Mouse (Mus musculus): ENCODE results near the gene Dhrs7b. TPM values are rescaled to one million over a fixed set of nuclear protein-coding genes. Genes with fewer than 3 reads are reported as not detected.

Dhrs7b gene
- 35.9 TPM for polyA plus RNA-seq (2014; fragmentation: Illumina TruSeq; extraction: RNeasy Lipid Tissue Mini Kit (QIAGEN cat#74804); ENCODE audit: low read depth, low replicate concordance)

GRCm38 (mm10) chr11:60830433-60831052 is at the start of gene Dhrs7b:
Gene Dhrs7b (plus strand): TSS chr11:60830631.

GRCm38 (mm10) chr11:60811618-60812017 is 18.8 kb upstream of the Dhrs7b start, which contains the start of gene Shmt1:
Gene Shmt1 (minus strand): TSS chr11:60811718.

GRCm38 (mm10) chr11:60878675-60879294 is 48.4 kb downstream of the Dhrs7b start, which contains the start of gene Tmem11:
Gene Tmem11 (minus strand): TSS chr11:60879272.

Other genes starting within 250 kb of the Dhrs7b start
- gene Llgl1, start 130.9 kb upstream of the Dhrs7b start, polyA plus RNA-seq (2014; fragmentation: Illumina TruSeq; extraction: RNeasy Lipid Tissue Mini Kit (QIAGEN cat#74804); ENCODE audit: low read depth, low replicate concordance), result 25.4 TPM
- 73.2 TPM for gene Flii, start 103.4 kb upstream of the Dhrs7b start, polyA plus RNA-seq (2014; fragmentation: Illumina TruSeq; extraction: RNeasy Lipid Tissue Mini Kit (QIAGEN cat#74804); ENCODE audit: low read depth, low replicate concordance)
- gene Mief2, start 102.2 kb upstream of the Dhrs7b start, polyA plus RNA-seq (2014; fragmentation: Illumina TruSeq; extraction: RNeasy Lipid Tissue Mini Kit (QIAGEN cat#74804); ENCODE audit: low read depth, low replicate concordance), result 11.3 TPM
- 7.7 TPM for gene Top3a, start 53.3 kb upstream of the Dhrs7b start, polyA plus RNA-seq (2014; fragmentation: Illumina TruSeq; extraction: RNeasy Lipid Tissue Mini Kit (QIAGEN cat#74804); ENCODE audit: low read depth, low replicate concordance)
- gene Smcr8, start 53.1 kb upstream of the Dhrs7b start, polyA plus RNA-seq (2014; fragmentation: Illumina TruSeq; extraction: RNeasy Lipid Tissue Mini Kit (QIAGEN cat#74804); ENCODE audit: low read depth, low replicate concordance), result 14.7 TPM
- 7.0 TPM for gene Shmt1, start 18.9 kb upstream of the Dhrs7b start, polyA plus RNA-seq (2014; fragmentation: Illumina TruSeq; extraction: RNeasy Lipid Tissue Mini Kit (QIAGEN cat#74804); ENCODE audit: low read depth, low replicate concordance)
- gene Tmem11, start 48.6 kb downstream of the Dhrs7b start, polyA plus RNA-seq (2014; fragmentation: Illumina TruSeq; extraction: RNeasy Lipid Tissue Mini Kit (QIAGEN cat#74804); ENCODE audit: low read depth, low replicate concordance), result 30.2 TPM
- 21.6 TPM for gene Natd1, start 84.1 kb downstream of the Dhrs7b start, polyA plus RNA-seq (2014; fragmentation: Illumina TruSeq; extraction: RNeasy Lipid Tissue Mini Kit (QIAGEN cat#74804); ENCODE audit: low read depth, low replicate concordance)
- 36.3 TPM for gene Map2k3, start 101.4 kb downstream of the Dhrs7b start, polyA plus RNA-seq (2014; fragmentation: Illumina TruSeq; extraction: RNeasy Lipid Tissue Mini Kit (QIAGEN cat#74804); ENCODE audit: low read depth, low replicate concordance)
- 2.9 TPM for gene Kcnj12, start 191.9 kb downstream of the Dhrs7b start, polyA plus RNA-seq (2014; fragmentation: Illumina TruSeq; extraction: RNeasy Lipid Tissue Mini Kit (QIAGEN cat#74804); ENCODE audit: low read depth, low replicate concordance)